Mouse (Mus musculus): ENCODE data around the gene Ube2q2.

- TF ChIP-seq CTCF (IDR thresholded peaks at IDR 0.05; ENCODE audit: low read depth) (no peak), EP300 (optimal IDR thresholded peaks at IDR 0.05) (no peak)
Measured at GRCm38 (mm10) chr9:55125735-55126134, 22.9 kb upstream of the Ube2q2 start.
